Mouse (Mus musculus) lung, embryonic 15.5 days (tissue): ENCODE results near the gene Ganab. TPM values are rescaled to one million over a fixed set of nuclear protein-coding genes. Genes with fewer than 3 reads are reported as not detected.
"Not testable (repeated sequence)": the region's sequence is repeated elsewhere in the genome, so short reads cannot be mapped to it uniquely, and the experiment has no call there.

Source experiments
- ATAC-seq: fragments of 200-750 bp; cut with Nextera tagmentation; 2 replicates; pipeline ENCODE4 v1.8.0; 2017; ENCODE audit warnings: moderate number of reproducible peaks, borderline replicate concordance; ENCODE audit not compliant: low FRiP score, low TSS enrichment; ENCODE audit errors: extremely low read depth
- H3K27ac ChIP-seq: fragments of 300-500 bp; sonication (generic); 2 replicates; pipeline ENCODE4 v1.5.1; 2015; ENCODE audit warnings: moderate library complexity, mild to moderate bottlenecking, inconsistent platforms
- H3K27me3 ChIP-seq: fragments of 300-500 bp; sonication (generic); 2 replicates; pipeline ENCODE4 v1.6.1; 2015; ENCODE audit warnings: inconsistent platforms
- H3K36me3 ChIP-seq: fragments of 300-500 bp; sonication (generic); 2 replicates; pipeline ENCODE4 v1.6.1; 2015; ENCODE audit warnings: inconsistent platforms
- H3K4me1 ChIP-seq: fragments of 300-500 bp; sonication (generic); 2 replicates; pipeline ENCODE4 v1.6.1; 2015; ENCODE audit warnings: inconsistent platforms
- H3K4me2 ChIP-seq: fragments of 300-500 bp; sonication (generic); 2 replicates; pipeline ENCODE4 v1.6.1; 2015; ENCODE audit warnings: inconsistent platforms, mild to moderate bottlenecking, moderate library complexity
- H3K4me3 ChIP-seq: fragments of 300-500 bp; sonication (generic); 2 replicates; pipeline ENCODE4 v1.5.1; 2015; ENCODE audit warnings: mild to moderate bottlenecking, inconsistent platforms
- H3K9ac ChIP-seq: fragments of 300-500 bp; sonication (generic); 2 replicates; pipeline ENCODE4 v1.6.1; 2015; ENCODE audit warnings: inconsistent platforms
- H3K9me3 ChIP-seq: fragments of 300-500 bp; sonication (generic); 2 replicates; pipeline ENCODE4 v1.6.1; 2016; ENCODE audit warnings: inconsistent platforms
- WGBS: fragments of 180-500 bp; shearing (Covaris S2); methylation state at CpG from one replicate; pipeline ENCODE4 v1.1.7; 2015; 5-methylcytosine and 5-hydroxymethylcytosine counted together
- polyA plus RNA-seq: library from polyadenylated mRNA; unstranded; fragments of >200 nt; fragmentation: Nextera tagmentation; extraction: Ambion mirVana; gene quantifications from 2 replicates; pipeline ENCODE4 v1.2.1, GENCODE M21; 2015

The Ganab gene
- polyA plus RNA-seq, 1 experiment from 2014 or later: 122 TPM

DNA sequence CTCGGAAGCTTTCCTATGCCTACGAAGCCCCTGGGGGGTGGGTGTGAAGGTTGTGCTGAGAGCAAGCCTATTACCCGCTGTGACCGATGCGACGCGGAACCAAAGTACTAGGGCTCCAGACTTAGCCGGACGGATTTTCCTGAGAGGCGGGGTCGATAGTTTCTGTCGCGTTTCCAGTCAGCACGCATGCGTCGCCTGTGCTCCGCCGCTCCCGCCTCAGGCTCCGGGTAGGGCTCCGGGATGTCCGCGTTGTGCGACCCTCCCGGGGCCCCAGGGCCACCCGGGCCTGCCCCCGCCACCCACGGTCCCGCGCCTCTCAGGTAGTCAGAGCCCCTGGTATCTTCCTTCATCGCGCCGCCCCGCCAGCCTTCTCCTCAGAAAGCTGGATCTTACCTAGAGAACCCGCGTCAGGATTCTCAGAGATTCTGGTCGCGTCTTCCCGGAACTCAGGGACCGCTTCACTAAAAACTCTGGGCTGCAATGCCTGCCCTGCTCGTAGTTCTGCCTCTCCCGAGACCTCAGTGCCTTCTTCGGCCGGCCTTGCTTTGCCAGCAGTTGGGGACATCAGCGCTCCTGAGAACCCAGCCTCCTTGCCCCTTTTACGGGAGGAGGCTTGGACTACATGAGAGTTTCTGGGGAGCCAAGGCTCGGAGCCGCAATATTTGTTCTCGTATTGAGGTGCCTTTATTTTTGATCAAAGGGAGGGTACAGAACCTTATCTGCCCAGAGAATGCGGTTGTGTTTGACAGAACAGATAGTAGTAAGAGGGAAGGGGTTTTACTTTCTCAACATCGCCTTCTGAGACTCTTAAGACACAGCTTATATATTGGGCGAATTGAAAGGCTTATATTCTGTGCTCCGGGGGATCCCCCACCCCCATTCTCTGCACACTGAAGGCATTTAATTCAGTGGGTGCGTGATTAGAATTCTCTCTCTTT, 4.8 kb upstream of the Ganab start, which contains the start of gene Ints5:
TSS of gene Ints5 (plus strand) at position 177 of the 938 bp plus-strand sequence.
- Histone ChIP-seq H3K27ac (peak within 1 kb of the TSS; percentile 81), H3K36me3 (peaks cover 24% of the 10 kb centered on the region), H3K9ac (peak within 1 kb of the TSS; percentile 69), H3K27me3 (no peaks in the 10 kb centered on the region), H3K4me2 (peak within 1 kb of the TSS; percentile 70), H3K4me3 (peak within 1 kb of the TSS; percentile 78), H3K4me1 (peaks cover 32% of the 10 kb centered on the region), H3K9me3 (no peaks in the 10 kb centered on the region)
- WGBS: under 1% methylated on average over 54 of the region's 54 CpGs
- ATAC-seq: peak; percentile 37

GRCm38 (mm10) chr19:8895397-8895960, 2.4 kb upstream of the Ganab start:
- Histone ChIP-seq H3K9me3 (no peaks in the 10 kb centered on the region), H3K4me1 (peaks cover 39% of the 10 kb centered on the region), H3K4me2 (no peak overlapping the region), H3K9ac (no peak overlapping the region), H3K27ac (no peak overlapping the region), H3K4me3 (no peak overlapping the region), H3K36me3 (peaks cover 20% of the 10 kb centered on the region), H3K27me3 (no peaks in the 10 kb centered on the region)
- WGBS: 90% methylated on average over 9 of the region's 9 CpGs
- no peak for ATAC-seq

DNA sequence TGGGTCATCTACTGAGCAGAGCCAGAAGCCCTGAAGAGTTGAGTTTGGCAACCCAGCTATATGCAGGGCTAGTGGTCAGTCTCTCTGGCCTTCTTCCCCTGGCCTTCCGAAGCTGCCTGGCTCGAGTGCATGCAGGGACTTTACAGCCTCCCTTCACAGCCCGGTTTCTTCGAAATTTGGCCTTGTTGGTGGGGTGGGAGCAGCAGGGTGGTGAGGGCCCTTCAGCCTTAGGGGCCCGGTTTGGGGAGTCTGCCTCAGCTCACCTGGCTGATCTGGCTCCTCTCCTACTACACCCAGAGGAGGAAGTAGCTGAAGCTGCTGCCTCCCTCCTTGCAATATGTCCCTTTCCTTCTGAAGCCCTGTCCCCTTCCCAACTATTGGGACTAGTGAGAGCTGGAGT, 1.6 kb upstream of the Ganab start:
- not testable (repeated sequence) for H3K27me3 ChIP-seq, H3K9ac ChIP-seq
- 87% methylated on average over 5 of the region's 5 CpGs for WGBS

DNA sequence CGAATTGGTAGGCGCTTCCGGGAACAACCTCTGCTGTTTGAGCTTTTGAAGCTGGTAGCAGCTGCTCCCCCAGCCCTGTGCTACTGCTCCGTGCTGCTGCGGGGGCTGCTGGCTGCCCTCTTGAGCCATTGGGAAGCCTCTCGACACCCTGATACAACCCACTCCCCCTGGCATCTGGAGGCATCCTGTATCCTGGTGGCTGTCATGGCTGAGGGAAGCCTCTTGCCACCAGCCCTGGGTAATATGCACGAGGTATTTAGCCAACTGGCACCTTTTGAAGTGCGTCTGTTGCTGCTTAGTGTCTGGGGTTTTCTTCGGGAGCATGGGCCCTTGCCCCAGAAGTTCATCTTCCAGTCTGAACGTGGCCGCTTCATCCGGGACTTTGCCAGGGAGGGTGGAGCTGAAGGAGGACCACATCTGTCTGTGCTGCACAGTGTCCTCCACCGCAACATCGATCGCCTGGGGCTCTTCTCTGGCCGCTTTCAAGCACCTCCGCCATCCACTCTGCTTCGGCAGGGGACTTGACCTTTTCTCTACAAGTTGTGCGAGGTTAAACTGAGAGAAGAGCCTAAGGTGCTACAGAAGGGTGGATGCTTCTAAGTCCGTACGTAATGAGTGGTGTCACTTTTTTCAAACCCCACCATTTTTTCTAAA, 533 bp upstream of the Ganab start:
- H3K4me3 ChIP-seq: peak overlapping the region; percentile 88
- H3K36me3 ChIP-seq: peaks cover 22% of the 10 kb centered on the region
- ATAC-seq: peak; percentile 61
- H3K9me3 ChIP-seq, H3K27me3 ChIP-seq: not testable (repeated sequence)
- 20% methylated on average over 21 of the region's 21 CpGs for WGBS
- H3K4me1 ChIP-seq: peaks cover 39% of the 10 kb centered on the region
- H3K4me2 ChIP-seq: peak overlapping the region; percentile 64
- peak overlapping the region; percentile 97 for H3K9ac ChIP-seq
- H3K27ac ChIP-seq: peak overlapping the region; percentile 90

More for the DNA sequence above, 1.6 kb upstream of the Ganab start:
- H3K27ac ChIP-seq, ATAC-seq, H3K9me3 ChIP-seq, H3K4me3 ChIP-seq, H3K4me2 ChIP-seq: not testable (repeated sequence)
- Histone ChIP-seq H3K36me3 (peaks cover 16% of the 10 kb centered on the region), H3K4me1 (peaks cover 39% of the 10 kb centered on the region)

DNA sequence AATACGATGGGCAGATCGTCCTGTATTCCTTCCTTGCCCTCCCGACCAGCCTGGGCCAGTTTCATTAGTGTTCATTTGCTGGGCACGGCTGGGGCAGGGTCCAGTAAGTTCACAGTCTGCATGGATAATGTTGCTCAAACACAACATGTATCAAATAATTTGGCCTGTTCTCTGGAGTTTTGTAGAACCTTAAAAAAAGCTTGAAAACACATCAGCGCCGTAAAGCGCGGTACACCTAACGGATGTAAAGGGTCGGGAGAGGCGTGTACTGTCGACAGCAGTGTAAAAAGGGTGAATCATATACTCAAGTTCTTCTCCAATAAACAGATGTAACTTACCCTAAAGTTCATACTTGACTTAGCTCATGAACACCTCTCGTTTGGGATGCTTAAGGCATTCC, 705 bp downstream of the Ganab start:
- ATAC-seq: no peak
- WGBS: 7% methylated on average over 13 of the region's 13 CpGs
- H3K36me3 ChIP-seq: peaks cover 33% of the 10 kb centered on the region

GRCm38 (mm10) chr19:8899079-8899478, 1.2 kb downstream of the Ganab start:
- Histone ChIP-seq H3K36me3 (peaks cover 37% of the 10 kb centered on the region), H3K4me1 (peaks cover 33% of the 10 kb centered on the region), H3K9ac (peak overlapping the region; percentile 97), H3K4me3 (peak overlapping the region; percentile 88), H3K4me2 (peak overlapping the region; percentile 64), H3K27me3 (no peaks in the 10 kb centered on the region), H3K27ac (no peak overlapping the region), H3K9me3 (no peaks in the 10 kb centered on the region)
- no peak for ATAC-seq
- WGBS: 25% methylated on average over 3 of the region's 3 CpGs

More for the DNA sequence above, 705 bp downstream of the Ganab start:
- Histone ChIP-seq H3K27ac (peak overlapping the region; percentile 89), H3K9ac (peak overlapping the region; percentile 97), H3K4me2 (peak overlapping the region; percentile 64), H3K9me3 (no peaks in the 10 kb centered on the region), H3K4me3 (peak overlapping the region; percentile 88), H3K27me3 (no peaks in the 10 kb centered on the region), H3K4me1 (peaks cover 37% of the 10 kb centered on the region)

DNA sequence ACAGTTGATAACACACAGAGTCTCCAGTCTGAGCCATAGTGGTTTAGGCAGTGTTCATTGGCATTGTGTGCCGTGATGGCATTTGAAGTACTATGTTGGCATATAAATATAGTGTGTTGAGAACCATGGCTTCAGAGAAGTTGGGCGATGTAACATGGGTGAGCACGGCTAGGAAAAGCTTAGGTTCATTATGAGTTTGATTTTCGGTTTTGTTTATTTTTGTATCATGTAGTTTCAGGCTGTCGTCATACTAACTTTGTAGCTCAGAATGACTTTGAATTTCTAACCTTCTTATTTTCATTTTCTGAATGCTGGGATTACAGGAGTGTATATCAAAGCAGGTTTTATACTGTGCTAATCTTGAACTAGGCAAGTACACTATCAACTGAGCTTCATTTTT, 5.5 kb downstream of the Ganab start:
- H3K36me3 ChIP-seq: peaks cover 60% of the 10 kb centered on the region
- no peak overlapping the region for H3K4me2 ChIP-seq
- no peak overlapping the region for H3K4me3 ChIP-seq
- H3K4me1 ChIP-seq: peaks cover 13% of the 10 kb centered on the region
- H3K9ac ChIP-seq: no peak overlapping the region
- ATAC-seq: no peak
- no peaks in the 10 kb centered on the region for H3K27me3 ChIP-seq
- no peak overlapping the region for H3K27ac ChIP-seq
- WGBS: 87% methylated on average over 5 of the region's 5 CpGs
- no peaks in the 10 kb centered on the region for H3K9me3 ChIP-seq

- H3K9ac ChIP-seq: no peak overlapping the region
- H3K27me3 ChIP-seq: no peaks in the 10 kb centered on the region
- no peak overlapping the region for H3K4me2 ChIP-seq
- no peaks in the 10 kb centered on the region for H3K9me3 ChIP-seq
- H3K36me3 ChIP-seq: peaks cover 96% of the 10 kb centered on the region
- no peaks in the 10 kb centered on the region for H3K4me1 ChIP-seq
- 88% methylated on average over 6 of the region's 6 CpGs for WGBS
- ATAC-seq: no peak
- no peak overlapping the region for H3K27ac ChIP-seq
- H3K4me3 ChIP-seq: no peak overlapping the region
These were observed 10.7 kb downstream of the Ganab start for GRCm38 (mm10) chr19:8908531-8908930.

GRCm38 (mm10) chr19:8911810-8912209, 13.9 kb downstream of the Ganab start:
- Histone ChIP-seq H3K9me3 (no peaks in the 10 kb centered on the region), H3K4me1 (no peaks in the 10 kb centered on the region), H3K36me3 (peaks cover 99% of the 10 kb centered on the region), H3K27ac (no peak overlapping the region), H3K4me2 (no peak overlapping the region), H3K9ac (no peak overlapping the region), H3K4me3 (no peak overlapping the region), H3K27me3 (no peaks in the 10 kb centered on the region)
- ATAC-seq: no peak
- 93% methylated on average over 5 of the region's 5 CpGs for WGBS

DNA sequence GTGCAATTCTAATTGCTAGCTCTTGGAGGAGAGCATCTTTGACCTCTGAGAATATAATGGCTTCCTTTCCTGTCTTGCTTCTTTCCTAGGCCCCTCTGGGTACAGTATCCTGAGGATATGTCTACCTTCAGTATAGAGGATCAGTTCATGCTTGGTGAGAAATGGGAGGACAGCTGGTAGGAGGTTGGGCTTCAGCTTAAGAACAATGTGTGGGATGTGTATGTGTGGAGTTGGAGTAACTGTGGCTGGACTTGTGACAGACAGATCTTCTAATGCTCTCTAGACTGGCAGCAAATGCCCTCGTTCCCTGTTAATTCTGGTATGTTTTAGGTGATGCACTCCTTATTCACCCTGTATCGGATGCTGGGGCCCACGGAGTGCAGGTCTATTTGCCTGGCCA, 16.3 kb downstream of the Ganab start:
- ATAC-seq: no peak
- WGBS: 92% methylated on average over 3 of the region's 3 CpGs
- Histone ChIP-seq H3K9me3 (no peaks in the 10 kb centered on the region), H3K4me2 (no peak overlapping the region), H3K4me3 (no peak overlapping the region), H3K36me3 (peaks cover 80% of the 10 kb centered on the region), H3K27ac (no peak overlapping the region), H3K27me3 (no peaks in the 10 kb centered on the region), H3K4me1 (no peaks in the 10 kb centered on the region), H3K9ac (no peak overlapping the region)

DNA sequence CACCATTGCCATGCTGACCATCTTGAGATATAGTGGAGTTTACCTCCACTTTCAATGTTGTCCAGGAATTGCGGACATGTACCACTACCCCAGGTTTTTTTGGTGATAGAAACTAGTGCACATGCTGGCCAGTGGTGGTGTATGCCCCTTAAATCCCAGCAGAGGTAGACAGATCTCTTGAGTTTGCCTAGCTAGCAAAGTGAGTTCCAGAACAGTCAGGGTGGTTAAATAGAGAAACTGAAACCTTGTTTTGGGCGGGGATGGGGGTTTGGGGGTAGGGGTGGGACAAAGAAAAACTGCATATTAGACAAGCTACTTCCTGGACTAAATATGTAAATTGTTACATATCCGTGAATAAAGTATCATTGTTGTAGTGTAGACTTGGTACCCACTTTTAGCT, 21.1 kb downstream of the Ganab start:
- ATAC-seq: no peak
- no peak overlapping the region for H3K4me3 ChIP-seq
- 88% methylated on average over 3 of the region's 3 CpGs for WGBS

GRCm38 (mm10) chr19:8919684-8920072, 21.8 kb downstream of the Ganab start:
- Histone ChIP-seq H3K4me2 (peak overlapping the region; percentile 72), H3K9me3 (no peaks in the 10 kb centered on the region), H3K4me1 (peaks cover 14% of the 10 kb centered on the region), H3K36me3 (peaks cover 31% of the 10 kb centered on the region), H3K9ac (no peak overlapping the region), H3K27me3 (no peaks in the 10 kb centered on the region), H3K4me3 (peak overlapping the region; percentile 83), H3K27ac (peak overlapping the region; percentile 91)
- ATAC-seq: no peak
- WGBS: 60% methylated on average over 6 of the region's 6 CpGs

More for the DNA sequence above, 21.1 kb downstream of the Ganab start:
- Histone ChIP-seq H3K36me3 (peaks cover 38% of the 10 kb centered on the region), H3K27me3 (no peaks in the 10 kb centered on the region), H3K9me3 (no peaks in the 10 kb centered on the region), H3K27ac (no peak overlapping the region), H3K9ac (no peak overlapping the region), H3K4me2 (no peak overlapping the region), H3K4me1 (peaks cover 14% of the 10 kb centered on the region)
